Mouse (Mus musculus): ENCODE results near the gene Krt77. TPM values are rescaled to one million over a fixed set of nuclear protein-coding genes. Genes with fewer than 3 reads are reported as not detected.

Gene Krt77
- not detected for polyA plus RNA-seq (2017; shearing (Covaris generic))

DNA sequence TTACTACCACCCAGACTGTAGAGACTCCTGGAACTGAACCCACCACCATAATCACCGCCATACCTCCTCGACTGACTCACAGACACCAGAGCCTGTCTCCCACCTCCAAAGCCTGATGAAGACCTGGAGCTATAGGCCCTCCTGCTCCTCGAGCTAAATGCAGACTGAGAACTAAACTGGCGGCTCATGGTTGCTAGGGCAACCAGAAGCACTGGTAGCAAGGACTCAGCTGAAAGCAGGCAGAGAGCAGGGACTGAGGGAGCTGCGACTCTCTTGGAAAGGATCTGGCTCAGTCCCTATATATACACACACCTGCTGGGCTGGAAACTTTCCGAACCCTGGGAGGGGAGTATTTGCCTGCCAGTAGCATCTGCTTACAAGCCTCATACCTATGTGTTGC is at the start of gene Krt77:
Gene Krt77 (minus strand): TSS at position 275 of the 400 bp plus-strand sequence.
- no peak for ATAC-seq

DNA sequence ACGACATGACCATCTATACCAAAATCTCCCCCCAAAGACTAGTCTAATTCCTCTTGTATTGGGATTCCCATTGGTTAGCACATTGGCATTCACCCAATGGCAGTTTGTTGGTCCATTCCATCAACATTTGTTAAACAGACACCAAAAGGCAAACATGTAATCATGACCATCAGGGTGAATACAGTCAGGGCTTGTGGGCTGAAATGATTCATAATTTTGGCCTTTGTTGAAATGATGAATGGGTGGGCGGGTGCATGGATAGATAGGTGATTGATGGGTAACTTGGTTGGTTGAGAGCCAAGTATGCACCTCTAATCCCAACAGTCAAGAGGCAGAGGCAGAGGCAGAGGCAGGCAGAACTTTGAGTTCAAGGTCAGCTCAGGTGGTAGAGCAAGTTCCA is 46.6 kb upstream of the Krt77 start:
- ATAC-seq = no peak

DNA sequence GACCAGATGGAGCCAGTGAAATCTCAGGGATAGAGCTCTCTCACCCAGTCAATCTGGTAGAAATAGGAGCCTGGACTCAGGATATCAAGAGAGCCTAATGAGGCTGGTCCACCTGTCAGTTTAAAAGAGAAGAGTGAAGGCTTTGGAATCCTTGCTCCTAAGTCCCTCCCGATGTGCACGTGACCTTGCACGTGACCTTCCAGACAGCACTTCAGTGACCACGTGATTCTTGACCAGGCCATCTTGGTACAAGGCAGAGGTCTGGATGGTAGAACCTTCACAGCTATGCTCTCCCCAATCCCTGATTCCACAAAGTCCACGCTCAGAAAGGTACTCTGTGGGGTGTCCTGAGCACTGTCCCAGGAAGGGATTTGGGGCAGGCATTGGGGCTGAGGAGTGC is 35.3 kb upstream of the Krt77 start:
- ATAC-seq = no peak

DNA sequence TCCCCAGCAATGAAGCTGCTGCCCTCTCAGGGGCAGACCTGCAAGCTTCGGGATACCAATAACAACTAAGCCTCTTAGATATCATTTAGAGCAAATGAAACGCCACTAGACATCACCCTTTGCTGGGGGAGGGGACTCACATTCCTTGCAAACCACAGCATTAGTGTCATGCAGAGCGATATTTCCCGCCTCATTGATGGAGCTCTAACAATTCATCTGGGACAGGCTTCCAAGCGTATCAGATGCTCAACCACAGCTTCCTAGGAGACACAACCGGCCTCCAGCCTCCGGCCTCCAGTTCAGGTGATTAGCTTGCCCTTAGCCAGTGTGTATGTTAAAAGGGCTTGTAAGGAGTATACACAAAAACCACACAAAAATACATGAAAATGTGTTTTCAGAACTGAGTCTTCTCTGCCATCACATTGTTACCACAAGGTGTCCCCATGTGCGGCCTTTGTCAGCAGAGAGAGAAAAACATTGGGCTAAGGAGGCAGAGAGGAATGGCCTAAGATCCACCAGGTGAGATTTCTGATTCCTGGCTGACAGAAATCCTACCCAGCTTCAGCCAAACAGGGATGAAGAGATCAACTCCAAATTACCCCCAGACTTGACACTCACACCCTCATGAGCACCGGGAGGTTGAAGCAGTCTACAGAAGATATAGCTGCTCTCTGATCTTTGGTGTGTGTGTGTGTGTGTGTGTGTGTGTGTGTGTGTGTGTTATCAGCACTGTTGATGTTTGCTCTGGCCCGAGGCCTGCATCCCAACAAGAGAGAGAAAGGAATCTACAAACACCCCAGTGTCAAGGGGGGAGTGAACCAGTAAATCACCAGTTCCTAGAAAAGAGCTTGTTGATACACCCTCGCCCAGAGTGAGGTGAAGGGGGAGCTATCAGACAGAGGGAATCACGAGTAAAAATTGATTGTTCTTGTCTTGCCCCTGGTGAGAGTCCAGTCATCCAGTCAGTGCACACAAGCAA is 33.0 kb upstream of the Krt77 start:
- no peak for ATAC-seq

DNA sequence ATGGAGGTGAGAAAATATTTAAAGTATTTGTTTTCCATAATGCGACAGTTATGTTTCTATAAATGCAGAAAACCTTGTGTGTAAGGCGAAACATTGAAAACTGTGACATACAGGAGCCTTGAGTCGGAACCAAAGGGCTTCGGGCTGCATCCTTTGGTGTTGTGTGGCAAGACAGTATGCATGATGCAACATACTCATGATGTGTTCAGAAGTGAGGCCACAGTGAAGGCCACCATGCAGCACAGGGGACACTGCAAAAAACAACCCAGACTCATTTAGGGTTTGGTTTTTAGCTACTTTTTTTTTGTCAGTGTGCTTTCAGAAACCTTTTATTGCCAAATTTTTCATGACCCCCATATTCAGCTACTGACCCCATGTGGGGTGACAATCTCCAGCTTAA is 25.7 kb upstream of the Krt77 start:
- no peak for ATAC-seq

DNA sequence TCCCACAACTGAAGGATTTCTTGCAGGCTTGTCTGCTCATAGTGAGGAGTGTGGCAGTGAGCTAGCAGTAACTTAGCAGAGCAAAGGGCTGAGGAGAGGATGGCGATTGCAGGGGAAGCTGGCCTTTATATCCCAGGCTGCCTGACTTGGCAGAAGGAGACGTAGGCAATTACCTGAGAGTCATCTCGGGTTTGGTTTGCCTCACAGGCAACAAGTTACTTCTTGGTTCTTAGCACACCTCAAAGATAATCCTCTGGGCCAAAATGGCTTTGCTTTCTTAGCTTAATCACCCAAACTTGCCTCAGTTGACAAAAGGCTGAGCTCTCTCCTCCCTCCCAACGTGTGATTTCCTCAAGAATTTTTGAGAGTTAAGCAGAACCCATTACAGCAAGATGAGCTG is 23.3 kb upstream of the Krt77 start, which contains the start of gene Krt76:
Gene Krt76 (minus strand): TSS at position 101 of the 400 bp plus-strand sequence.
- no peak for ATAC-seq

DNA sequence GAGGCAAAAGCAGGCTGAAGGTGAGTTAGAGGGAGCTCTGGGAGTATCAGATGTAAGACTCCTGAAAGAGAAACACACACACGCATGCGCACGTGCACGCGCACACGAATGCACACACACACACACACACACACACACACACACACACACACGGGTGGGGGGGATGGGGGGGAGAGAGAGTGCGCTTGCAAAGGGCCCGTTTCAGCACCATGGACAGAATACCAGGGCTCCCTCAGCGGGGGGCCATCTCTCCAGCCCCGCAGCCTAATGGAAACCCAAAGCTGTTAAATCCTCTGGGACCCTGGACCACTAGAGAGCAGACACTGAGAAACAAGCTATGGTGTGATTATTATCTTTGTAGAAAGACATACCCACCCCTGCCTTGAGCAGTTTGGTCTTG is 10.3 kb upstream of the Krt77 start:
- no peak for ATAC-seq

DNA sequence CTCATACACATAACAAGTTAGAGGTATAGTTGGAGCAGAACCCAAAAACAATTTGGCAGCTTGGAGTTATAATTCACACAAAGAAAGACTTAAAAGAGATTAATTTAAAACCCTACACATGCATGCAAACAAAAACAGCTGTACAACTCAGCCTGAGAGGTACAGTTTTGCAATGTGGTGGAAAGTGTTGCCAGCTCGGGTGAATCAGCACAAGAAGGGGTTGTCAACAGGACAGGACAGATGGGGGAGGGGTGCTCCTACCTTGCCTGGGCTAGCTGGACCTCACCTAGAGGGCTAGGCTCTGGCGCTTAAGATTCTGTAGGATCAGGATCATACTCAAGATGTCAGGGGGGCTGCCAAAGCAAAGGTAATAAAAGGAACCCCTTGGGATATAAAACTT is 8.5 kb upstream of the Krt77 start:
- no peak for ATAC-seq

DNA sequence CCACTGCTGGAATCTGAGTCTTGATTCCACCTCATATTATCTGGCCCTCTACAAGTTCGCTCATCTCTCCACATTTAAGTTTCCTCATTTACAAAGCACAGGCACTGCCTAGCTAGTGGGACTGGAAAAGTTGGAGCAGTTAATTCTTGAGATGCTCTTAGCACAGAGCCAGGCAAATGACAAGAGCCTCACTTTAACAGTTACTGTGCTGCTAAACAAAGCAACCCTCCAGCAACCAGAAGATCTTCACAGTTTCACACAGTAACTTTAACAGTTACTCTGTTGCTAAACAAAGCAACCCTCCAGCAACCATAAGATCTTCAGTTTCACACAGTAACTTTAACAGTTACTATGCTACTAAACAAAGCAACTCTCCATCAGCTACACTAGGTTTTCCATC is 4.9 kb upstream of the Krt77 start:
- ATAC-seq = no peak

DNA sequence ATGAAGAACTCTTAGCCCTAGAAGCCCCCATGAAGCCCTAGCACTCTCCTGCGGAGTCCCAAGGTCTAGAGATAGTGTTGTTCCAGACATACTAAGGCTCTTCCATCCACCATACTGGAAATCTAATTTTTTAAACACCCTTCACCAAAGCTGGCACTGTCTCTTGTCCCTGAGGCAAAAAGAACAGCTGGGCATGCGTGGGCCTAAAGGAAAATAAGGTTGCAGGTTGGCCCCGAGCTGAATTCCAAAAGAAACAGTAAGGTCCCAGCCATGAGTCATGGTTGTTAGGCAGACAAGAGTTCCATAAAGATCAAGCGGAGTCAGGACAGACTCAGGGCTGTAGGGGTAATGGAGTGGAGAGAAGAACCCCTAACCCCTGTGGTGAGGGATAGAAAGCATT is 3.7 kb upstream of the Krt77 start:
- no peak for ATAC-seq

DNA sequence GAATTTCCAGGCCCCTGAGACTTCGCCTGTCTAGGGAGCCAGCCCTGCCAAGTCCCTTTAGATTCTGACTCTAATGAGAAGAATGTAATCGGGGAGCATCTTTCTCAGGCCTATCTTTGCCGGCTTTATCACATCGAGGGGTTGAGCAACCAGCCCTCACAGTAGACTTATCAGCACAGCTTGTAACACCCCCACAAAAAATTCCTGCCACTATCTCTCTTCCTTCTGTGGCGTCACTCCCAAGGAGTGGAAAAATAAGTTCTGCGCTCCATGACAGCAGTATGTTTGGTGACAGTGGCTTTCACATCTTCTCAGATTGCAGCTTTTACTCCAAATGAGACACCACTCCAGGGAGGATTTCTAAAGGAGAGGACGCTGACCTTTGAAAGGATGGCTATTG is 2.8 kb downstream of the Krt77 start:
- no peak for ATAC-seq

DNA sequence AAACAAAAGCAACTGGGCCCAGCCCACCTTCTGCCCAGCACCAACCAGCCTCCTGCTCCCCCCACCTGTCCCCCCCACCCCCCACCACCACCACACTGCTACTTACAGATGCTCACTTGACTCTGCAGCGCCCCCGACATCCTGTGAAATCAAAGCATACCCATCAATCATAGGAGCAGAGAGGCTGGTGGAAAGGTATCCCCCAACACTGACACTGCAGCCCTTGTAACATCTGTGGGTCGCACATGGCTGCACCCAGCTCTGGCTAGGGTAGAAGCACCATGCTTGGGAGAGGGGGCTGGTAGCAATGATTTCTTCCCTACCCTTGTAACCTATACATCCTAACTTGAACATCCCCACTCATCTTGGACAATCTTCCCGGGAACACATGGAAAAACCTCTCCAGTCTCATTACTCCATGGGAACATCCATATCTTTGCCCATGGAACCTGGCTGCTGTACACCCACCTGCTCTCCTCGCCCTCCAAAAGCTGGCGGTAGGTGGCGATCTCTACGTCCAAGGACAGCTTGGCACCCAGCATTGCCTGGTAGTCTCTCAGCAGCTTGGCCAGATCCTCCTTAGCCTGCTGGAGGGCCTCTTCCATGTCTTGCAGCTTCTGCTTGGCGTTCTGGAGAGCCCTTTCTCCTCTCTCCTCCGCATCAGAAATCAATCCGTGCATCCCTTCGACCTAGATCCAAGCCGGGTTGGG is 8.9 kb downstream of the Krt77 start:
- ATAC-seq = no peak

DNA sequence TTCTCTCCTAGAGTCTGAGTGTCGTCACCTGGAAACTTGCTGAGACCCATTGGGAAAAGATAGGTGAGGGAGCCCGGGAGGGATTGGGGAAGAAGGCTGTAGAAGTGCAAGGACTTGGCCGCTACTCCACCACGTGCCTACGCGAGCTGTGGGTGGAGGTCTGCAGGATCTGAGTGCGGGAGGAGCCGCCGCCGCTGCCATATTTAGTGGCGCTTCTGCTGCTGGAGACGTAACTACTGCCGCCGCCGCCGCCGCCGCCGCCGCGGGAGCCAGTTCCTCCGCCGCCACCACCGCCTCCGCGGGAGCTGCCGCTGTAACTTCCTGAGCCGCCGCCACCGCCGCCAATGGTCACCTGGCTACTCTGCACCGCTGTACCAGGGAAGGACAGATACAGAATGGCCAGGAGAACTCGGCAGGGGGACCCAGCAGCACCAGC is 9.8 kb downstream of the Krt77 start:
- no peak for ATAC-seq

DNA sequence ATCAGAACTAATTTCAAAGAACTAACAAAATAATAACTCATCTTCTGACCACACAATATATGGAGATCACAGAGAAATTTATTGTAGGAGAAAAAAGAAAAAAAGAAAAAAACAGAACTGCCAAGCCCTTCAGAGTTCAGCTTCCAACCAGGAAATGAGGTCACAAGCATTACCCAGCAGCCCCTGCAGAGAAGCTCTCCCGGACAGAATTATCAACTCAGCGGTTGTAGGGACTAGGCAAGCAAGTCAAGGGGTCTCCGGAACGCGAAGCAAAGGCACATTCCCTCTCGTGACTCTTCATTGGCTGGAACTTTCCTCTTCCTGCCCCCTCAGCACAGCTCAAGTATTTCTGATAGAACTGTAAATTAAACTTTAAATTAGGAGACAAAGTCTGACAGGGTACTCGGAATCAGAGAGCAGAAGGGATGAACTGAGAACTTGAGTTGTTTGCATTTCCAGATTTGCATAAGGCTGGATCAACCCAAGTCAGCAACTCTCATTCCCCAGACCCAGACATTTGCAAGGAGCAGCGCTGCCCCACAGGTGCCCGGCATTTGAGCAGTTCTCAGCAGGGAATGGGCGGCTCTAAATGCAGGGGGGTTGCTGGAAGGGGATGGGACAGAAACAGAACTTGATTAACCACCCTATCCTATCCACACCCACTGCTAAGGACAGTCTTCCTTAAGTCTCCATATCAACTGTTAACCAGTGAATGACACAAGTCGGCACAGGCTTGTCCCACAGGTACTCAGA is 10.7 kb downstream of the Krt77 start:
- ATAC-seq = no peak

DNA sequence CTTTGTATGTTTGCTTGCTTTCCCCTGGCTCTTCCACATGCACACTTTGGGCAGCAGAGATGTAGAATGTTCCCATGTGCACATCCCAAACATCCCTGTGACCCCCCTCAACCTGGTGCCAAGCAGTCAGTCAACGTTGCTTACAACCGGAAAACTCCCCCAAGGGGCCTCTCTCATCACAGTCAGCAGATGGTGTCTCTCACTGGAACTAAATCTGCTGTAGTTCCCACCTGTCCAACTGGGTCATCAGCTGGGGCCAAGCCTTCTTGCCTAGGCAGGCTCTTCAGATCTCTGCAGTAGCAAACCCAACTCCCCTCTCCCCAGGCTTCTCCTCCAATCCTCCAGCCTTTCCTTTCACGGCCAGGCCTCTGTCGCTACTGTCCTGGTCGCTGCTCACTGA is 12.8 kb downstream of the Krt77 start:
- ATAC-seq = no peak

DNA sequence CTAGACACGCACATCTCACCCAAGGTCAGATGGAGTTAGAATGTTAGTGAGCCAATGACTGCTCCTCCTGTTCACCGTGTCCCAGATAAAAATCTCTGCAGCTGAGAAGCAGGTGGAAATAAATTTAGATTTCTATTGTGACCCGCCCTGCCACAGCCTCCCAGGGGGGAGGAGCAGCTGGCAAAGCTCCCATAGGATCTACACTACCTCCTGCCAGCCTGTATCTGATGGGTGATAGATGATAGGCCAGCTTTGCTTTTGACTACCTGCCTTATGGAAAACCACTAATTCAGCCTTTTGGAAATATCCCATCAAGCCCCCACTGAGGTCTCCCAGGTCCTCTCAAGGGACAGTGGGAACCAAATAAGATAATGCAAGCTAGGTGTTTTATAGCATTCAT is 13.8 kb downstream of the Krt77 start:
- ATAC-seq = no peak

DNA sequence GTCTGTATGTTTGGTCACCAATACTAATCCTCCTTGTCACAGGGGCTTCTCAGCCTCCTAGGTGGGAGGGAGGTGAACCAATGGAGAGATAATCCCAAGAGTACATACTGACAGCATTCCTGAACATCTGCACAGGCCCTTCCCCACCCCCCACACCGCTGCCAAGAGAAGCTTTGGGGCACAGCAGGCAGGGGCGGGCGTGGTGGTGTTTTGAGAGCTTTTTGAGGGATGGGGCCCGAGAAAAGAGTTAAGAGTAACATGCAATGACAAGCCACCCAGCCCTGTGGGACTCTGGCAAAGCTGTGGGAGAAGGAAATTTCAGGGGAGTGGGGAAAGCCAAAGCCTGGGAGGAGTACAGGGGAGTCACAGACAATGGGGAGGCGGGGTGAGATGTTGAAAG is 15.2 kb downstream of the Krt77 start:
- no peak for ATAC-seq

DNA sequence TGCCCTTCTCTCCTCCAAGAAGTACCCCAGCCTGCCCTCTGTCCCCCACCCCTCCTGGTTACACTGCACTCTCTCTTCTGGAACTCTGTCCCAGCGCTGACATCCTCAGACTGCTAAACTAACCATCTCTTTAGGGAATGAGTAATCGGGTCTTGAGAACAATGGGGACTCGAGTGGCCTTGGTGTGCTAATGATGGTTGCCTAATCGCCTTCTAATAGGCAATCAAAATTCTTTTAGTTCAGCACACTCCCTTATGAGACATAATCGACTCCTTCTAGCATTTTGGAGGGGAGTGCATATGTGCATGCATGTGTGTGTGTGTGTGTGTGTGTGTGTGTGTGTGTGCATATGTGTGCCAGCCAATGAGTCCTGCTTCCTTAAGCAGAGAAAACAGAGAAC is 16.9 kb downstream of the Krt77 start:
- ATAC-seq = no peak

DNA sequence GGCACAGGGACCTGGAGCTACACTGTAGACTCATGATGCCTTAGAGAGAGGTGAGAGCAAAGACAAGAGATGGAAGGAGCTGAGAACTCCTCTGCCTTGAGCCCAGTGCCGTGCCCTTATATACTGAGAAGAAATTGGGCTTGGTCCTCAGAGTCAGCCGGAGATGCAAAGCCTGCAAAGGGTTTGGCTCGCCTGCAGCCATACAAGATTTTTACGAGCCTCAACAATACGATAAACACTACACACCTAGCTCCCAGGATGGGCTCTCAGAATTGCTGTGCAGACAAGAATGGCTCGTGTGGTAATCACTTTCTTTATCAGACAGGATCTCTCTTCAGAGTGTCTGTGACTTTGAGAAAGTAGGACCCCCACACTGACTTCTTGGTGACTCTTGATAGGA is 18.8 kb downstream of the Krt77 start, which contains the start of gene Krt1:
Gene Krt1 (minus strand): TSS at position 101 of the 400 bp plus-strand sequence.
- ATAC-seq = no peak

DNA sequence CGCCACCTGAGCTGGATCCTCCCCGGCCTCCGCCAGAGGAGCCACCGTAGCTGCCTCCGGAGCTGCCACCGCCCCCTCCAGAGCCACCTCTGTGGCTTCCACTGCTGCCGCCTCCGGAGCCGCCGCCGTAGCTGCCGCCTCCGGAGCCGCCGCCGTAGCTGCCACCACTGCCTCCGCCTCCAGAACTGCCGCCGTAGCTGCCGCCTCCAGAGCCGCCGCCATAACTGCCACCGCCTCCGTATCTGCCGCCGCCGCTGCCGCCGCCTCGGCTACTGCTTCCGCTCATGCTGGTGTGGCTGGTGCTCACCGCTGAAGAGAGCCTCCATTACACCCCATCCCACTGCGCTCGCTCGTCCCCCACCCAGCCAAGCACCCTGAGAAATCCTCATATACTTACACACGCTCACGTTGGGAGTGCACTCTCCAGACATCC is 23.5 kb downstream of the Krt77 start:
- peak; percentile 58 for ATAC-seq

DNA sequence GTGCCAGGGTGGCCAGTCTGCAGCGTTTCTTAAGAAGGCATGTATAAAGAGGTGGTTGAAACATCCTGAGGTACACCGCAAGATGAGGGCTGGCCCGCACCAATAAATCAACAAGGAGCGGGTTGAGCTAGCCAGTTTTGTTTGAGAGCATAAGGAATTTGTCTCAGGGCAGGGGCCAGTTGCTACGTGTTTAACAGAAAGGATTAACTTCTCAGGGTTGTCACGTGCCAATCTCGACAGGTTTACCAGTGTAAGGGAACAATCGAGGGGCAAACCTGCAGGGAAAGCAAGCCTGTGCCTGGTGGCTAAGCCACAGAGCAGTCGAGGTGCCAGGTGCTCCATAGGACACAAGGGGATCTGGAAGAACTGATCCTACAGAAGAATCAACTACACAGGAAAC is 26.3 kb downstream of the Krt77 start:
- no peak for ATAC-seq

DNA sequence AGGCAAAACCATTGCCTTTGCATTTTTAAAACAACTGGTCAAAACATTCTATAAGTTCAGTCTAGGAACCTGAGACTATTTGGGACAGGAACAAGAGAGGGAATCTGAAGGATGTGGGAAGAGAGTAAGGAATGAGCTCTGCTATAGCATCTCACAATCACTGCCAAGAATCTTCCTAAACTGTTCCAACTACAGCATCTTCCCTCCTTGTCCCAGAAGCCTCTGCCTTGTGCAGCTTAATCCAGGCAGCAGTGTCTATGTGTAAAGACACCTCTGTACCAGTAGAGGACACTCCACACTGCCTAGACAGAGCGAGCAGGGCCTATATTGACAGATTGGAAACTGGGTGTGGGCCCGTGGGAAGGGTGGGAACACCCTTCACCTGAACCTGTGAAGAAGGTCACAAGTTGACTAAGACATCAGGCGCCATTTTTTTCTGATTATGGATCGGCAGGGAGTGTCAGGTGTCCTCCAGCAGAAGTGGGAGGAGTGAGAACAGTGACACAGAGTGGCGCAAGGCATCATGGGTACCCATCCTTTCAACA is 34.6 kb downstream of the Krt77 start:
- no peak for ATAC-seq

DNA sequence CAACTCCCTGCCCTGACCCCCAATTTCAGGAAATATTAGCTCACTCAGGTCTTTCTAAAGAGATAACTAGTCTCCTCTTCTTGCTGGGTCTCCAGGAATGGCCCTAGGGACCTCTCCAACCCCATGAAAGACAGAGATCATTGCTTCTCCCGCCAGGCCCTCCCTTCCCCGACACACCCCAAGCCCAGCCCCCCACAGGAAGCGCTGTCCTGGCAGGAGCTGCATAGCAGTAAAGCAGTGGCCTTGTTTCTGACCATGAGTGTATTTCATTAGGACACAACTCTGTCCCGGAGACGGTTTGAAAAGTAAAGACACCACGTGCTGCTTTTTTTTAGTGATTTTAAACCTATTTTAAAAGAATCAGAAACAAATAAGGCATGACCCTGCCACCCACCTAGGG is 36.4 kb downstream of the Krt77 start:
- no peak for ATAC-seq

Measured in inflammation-experienced regulatory T-cells, adult 6 months (primary cell).